Comparison of ENCODE assay signal across 25 mouse cellular contexts in genomic region chr1:23532659-23533058, GRCm38 (mm10).
"Had no signal": no experiment of that assay in that cellular context is flagged by ENCODE, and none has a peak within 500 bp of the region (broad histone marks: within the 10 kb centered on the region; RNA-seq: fewer than 3 reads in every experiment).

No protein-coding gene starts in this region.

- H3K27me3 ChIP-seq: heart, embryonic 13.5 days; heart, embryonic 15.5 days; hindbrain, embryonic 12.5 days; limb, embryonic 12.5 days; liver, embryonic 13.5 days; liver, embryonic 15.5 days had no signal

- H3K9me3 ChIP-seq: heart, embryonic 15.5 days; hindbrain, embryonic 12.5 days; limb, embryonic 10.5 days; limb, embryonic 12.5 days; liver, embryonic 13.5 days had no signal

- H3K4me3 ChIP-seq: heart, adult 2 months; heart, embryonic 13.5 days; heart, embryonic 15.5 days; hindbrain, embryonic 12.5 days; left cerebral cortex, adult 2 months; limb, embryonic 10.5 days; limb, embryonic 12.5 days; liver, embryonic 13.5 days; liver, embryonic 15.5 days had no signal

- DNase-seq: gastrocnemius, postnatal 14 days; gastrocnemius, postnatal 36 days; heart, adult 11 months; heart, adult 2 months; heart, postnatal 14 days; heart, postnatal 36 days; kidney, adult 11 months; kidney, adult 2 months; kidney, postnatal 10 days; kidney, postnatal 25 days; layer of hippocampus, adult 9-11 months; liver; liver, embryonic 13.5 days had no signal

- H3K36me3 ChIP-seq: heart, embryonic 13.5 days; heart, embryonic 15.5 days; hindbrain, embryonic 12.5 days; limb, embryonic 10.5 days; limb, embryonic 12.5 days; liver, embryonic 13.5 days; liver, embryonic 15.5 days had no signal

- ATAC-seq: hindbrain, embryonic 16.5 days; intestine, embryonic 16.5 days had no signal

- H3K4me2 ChIP-seq: heart, embryonic 11.5 days; heart, embryonic 13.5 days; heart, embryonic 15.5 days; hindbrain, embryonic 12.5 days; hindbrain, embryonic 14.5 days; limb, embryonic 12.5 days; liver, embryonic 11.5 days; liver, embryonic 13.5 days; liver, embryonic 15.5 days had no signal

- H3K4me1 ChIP-seq: heart, embryonic 13.5 days; heart, embryonic 15.5 days; hindbrain, embryonic 12.5 days; limb, embryonic 10.5 days; limb, embryonic 12.5 days; liver, embryonic 13.5 days; liver, embryonic 15.5 days had no signal

- H3K9ac ChIP-seq: heart, embryonic 13.5 days; heart, embryonic 15.5 days; hindbrain, embryonic 12.5 days; hindbrain, embryonic 14.5 days; limb, embryonic 12.5 days; liver, embryonic 15.5 days had no signal

- H3K27ac ChIP-seq: heart, adult 2 months; heart, embryonic 13.5 days; heart, embryonic 15.5 days; hindbrain, embryonic 12.5 days; hindbrain, embryonic 14.5 days; left cerebral cortex, adult 2 months; limb, embryonic 10.5 days; limb, embryonic 12.5 days; liver, embryonic 13.5 days; liver, embryonic 15.5 days had no signal
